Mouse (Mus musculus): ENCODE measurements around the gene Slc39a11.

The Slc39a11 gene

DNA sequence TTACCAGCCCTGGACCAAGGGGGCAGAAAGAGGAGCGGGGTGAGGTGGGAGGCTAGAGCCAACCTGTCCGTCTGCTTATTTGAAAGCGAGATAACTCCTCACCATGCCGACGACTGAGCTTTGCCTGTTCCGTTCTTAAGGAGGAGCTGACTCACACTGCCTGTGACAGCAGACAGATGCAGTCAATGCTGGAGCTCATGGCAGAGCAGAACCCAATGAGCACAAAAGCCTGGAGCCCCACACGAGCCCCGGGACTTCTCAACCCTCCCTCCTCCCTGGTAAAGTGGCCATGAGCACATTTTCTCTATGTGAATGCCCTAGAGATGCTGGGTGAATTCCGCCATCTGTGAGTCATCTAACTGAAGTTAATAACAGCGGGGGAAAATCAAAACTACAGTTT lies 198.6 kb downstream of the Slc39a11 start:
- DNase-seq: no peak

- DNase-seq: no peak
Measured at GRCm38 (mm10) chr11:113450665-113451064, 199.2 kb downstream of the Slc39a11 start.

DNA sequence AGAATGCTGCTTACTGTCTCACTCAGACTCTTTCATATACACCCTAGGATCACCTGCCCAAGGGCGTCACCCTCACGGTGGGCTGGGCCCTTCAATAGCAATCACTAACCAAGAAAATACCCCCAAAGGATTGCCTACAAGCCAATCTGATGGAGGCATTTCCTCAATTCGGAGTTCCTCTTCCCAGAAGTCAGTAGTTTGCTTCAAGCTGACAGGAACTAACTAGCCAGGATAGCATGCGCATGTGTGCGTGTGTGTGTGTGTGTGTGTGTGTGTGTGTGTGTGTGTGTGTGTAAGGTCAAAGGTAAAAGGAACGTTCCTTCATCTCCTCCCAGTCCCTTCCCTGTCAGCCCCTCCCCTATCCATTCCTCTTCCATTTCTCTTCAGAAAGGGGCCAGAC lies 199.9 kb downstream of the Slc39a11 start:
- no peak for DNase-seq

GRCm38 (mm10) chr11:113442036-113442435 lies 207.8 kb downstream of the Slc39a11 start:
- no peak for DNase-seq

- DNase-seq: peak; percentile 57 to 62
Measured at GRCm38 (mm10) chr11:113439328-113440030, 210.4 kb downstream of the Slc39a11 start.

GRCm38 (mm10) chr11:113438915-113439314 lies 211.0 kb downstream of the Slc39a11 start:
- DNase-seq: peak in 1 of 2 experiments; percentile 31

- DNase-seq: no peak
Measured at GRCm38 (mm10) chr11:113437357-113437756, 212.5 kb downstream of the Slc39a11 start.

DNA sequence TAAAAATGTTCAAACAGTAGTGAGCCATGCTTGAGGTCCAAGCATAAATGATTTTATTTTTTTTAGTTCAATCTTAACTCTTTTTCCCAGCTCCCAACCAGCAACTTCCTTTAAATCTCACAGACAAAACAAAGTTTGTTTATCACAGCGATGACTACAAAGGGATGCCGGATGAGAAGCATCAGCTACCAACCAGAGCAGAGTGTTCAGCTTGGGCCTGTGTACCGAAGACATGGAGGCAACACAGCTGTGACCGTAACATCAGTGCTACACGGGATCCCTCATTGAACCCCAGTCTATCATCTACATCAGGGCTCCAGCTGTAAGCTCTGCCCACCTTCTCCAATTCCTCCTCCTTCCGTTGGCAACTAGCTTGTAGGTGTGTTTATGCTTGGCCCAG lies 213.6 kb downstream of the Slc39a11 start:
- no peak for DNase-seq

GRCm38 (mm10) chr11:113435696-113436095 lies 214.2 kb downstream of the Slc39a11 start:
- DNase-seq: no peak

GRCm38 (mm10) chr11:113431161-113431560 lies 218.7 kb downstream of the Slc39a11 start:
- peak in 1 of 2 experiments; percentile 38 for DNase-seq

DNA sequence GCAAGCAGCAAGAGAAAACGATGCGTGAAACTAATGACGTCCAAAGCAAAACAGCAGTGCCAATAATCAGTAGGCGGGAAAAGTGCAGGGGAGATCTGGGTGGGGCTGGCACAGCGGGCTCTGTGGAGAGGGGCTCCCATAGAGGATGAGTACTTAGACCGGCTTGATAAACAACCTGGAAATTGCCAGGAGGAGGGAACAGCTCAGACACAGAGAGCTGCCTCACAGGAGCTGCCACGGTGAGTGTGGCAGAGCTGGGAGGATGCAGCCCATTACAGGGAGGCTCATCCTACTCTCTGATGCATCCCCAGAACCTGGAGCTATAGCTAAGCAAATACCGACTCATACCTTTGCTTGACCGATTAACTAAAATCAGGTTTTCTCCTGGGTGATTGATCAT lies 224.0 kb downstream of the Slc39a11 start:
- no peak for DNase-seq

DNA sequence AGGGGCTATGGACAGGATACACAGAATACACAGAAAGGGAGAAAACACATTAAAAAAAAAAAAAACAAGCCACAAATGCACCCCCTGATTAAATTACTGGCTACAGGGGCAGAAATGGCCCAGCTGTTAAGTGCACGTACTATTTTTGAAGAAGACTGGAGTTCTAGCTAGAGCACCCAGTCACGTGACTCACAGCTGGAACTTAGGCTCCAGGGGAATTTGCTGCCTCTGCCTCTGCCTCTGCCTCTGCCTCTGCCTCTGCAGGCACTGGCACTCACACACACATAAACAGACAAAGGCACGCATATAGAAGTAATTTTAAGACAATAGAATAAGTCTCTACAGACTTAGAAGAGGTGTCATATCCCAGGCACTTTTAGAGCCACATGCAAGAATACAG lies 224.4 kb downstream of the Slc39a11 start:
- DNase-seq: no peak

GRCm38 (mm10) chr11:113424765-113425164 lies 225.1 kb downstream of the Slc39a11 start:
- DNase-seq: no peak

DNA sequence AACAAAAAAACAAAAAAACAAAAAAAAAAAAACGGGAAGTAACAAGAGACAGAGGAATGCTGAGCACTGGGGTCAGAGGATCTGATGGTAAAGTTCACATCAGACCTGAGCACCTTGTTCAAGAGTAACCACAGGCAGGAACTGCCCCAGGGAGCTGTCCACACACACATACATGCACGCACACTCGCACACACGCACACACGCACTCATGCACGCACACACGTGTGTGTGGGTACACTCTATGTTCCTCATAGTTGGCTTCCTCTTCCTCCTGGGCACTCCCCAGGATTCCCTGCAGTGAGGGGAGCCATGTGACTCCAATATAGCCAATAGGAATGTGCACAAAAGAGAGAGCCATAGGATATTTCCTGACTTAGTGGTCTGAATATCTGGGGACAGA lies 227.3 kb downstream of the Slc39a11 start:
- peak in 1 of 2 experiments; percentile 39 for DNase-seq

DNA sequence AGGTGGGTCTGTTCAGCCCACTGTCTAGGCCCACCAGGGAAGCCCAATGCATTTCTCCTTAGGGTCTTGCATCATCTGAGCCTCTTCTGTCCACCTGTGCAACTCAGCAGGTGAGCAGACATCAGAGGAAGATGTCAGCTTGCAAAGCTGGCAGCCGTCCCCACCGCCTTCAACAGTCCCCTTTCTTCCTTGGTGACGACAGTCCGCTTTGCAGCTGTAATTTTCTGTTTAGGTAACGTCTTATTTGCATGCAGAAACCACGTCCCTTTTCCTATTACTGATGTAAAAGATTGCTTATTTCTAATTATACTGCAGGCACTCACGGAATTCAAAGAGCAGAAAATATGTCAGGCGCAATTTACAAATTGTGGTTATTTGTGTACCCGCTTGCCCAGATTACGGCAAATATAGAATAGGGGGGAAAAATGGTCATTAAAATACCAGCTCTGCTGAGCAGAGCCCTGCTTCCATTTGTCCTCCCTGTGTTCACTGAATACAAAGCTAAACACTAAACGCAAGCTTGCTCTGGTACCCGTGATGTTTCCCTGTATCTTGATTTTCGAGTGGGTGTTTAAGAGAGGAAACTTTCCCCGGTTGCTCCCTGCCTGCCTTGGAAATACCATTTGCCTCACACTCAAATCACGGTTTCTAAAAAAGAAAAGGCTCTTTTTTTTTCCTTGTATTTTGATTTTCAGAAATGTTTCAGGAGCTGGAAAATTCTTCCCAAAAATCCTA lies 230.8 kb downstream of the Slc39a11 start:
- peak in 1 of 2 experiments; percentile 29 for DNase-seq

DNA sequence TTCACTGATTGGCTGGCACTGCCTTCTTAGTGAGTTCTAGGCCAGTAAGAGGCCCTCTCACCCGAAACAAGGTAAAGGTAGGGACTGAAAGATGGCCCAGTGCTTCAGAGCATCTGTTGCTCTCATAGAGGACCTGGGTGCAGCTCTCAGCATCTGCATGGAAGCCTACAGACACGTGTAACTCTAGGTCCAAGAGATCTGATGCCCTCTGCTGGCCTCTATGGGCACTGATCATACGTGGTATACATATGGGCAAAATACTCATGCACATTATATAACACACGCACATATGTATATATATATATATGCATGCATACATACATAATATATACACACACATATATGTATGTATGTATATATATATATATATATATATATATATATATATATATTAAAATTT lies 231.9 kb downstream of the Slc39a11 start:
- DNase-seq: no peak

GRCm38 (mm10) chr11:113412545-113412944 lies 237.3 kb downstream of the Slc39a11 start:
- DNase-seq: peak in 1 of 2 experiments; percentile 40

- DNase-seq: no peak
Measured at GRCm38 (mm10) chr11:113411798-113412197, 238.1 kb downstream of the Slc39a11 start.

DNA sequence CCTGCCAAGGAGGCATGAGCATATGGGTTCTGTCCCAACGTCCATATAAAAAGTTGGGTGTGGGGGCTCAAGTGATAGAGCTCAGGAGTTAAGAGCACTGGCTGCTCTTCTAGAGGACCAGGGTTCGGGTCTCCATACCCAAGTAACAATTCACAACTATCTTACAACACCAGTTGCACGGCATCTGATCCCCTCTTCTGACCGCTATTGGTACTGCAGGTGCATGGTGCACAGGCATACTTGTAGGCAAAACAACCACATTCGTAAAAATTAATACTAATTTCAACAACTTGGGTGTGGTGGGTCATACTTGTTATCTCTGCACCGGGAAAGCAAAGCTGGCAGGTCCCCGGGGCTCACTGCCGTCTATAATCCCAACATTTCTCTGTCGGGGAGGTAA lies 240.8 kb downstream of the Slc39a11 start:
- no peak for DNase-seq

DNA sequence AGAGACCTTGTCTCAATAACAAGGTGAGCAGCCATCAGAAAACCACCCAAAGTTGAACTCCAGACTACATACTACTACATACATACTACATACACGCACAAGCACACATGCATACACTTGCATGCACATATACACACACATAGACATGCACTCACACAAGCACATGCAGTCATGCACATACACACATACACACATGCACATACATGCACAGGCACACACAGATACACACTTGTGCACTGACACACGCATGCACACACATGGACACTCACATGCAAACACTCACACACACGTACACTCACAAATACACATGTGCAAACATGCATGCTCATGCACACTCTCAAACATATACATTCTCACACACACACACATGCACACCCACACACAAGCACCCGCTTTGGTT lies 242.4 kb downstream of the Slc39a11 start:
- no peak for DNase-seq

- no peak for DNase-seq
Measured at GRCm38 (mm10) chr11:113400868-113401267, 249.0 kb downstream of the Slc39a11 start.

DNA sequence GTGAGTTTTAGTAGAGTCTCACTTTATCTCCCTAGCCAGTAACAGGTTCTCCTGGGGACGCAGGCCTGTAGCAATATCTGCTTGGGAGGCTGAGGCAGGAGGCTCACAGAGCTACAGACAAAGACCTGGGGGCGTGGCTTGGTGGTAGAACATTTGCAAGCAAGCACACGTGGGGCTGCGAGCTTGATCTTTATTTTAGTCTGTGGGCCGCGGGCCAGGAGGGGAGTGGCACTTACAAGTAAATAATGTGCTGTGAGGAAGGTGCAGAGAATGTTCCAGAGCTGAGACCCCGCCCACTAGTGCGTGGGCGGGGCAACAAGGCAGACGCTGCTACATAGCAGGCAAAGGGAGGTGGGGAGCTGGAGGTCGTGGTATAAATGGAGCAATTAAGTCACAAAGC lies 250.3 kb downstream of the Slc39a11 start:
- DNase-seq: no peak

DNA sequence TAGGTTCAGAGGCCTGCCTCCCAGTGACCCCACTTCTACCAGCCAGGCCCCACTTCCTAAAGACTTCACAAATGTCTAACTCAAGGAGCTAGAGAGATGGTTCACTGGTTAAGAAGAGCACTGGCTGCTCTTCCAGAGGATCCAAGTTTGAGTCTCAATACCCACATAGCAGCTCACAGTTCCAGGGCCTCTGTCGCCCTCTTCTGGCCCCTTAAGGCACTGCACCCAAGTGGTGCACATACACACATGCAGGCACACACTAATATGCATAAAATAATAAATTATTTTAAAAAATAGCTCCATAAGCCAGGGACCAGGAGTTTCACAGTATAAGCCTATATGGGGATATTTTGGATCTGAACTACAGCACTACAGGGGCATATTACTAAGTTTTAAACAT lies 252.5 kb downstream of the Slc39a11 start:
- no peak for DNase-seq
